Mouse (Mus musculus) hindbrain, embryonic 13.5 days (tissue): Measurements from ENCODE around the gene Samd14. TPM values are rescaled to one million over a fixed set of nuclear protein-coding genes. Genes with fewer than 3 reads are reported as not detected.

Experiments
- ATAC-seq: fragments of 200-750 bp; cut with Nextera tagmentation; 2 replicates; pipeline ENCODE4 v1.8.0; 2017; ENCODE audit warnings: moderate TSS enrichment; ENCODE audit not compliant: low FRiP score
- H3K27ac ChIP-seq: fragments of 300-500 bp; sonication (generic); 2 replicates; pipeline ENCODE4 v1.5.1; 2015; ENCODE audit warnings: inconsistent platforms, mild to moderate bottlenecking, moderate library complexity
- H3K27me3 ChIP-seq: fragments of 300-500 bp; sonication (generic); 2 replicates; pipeline ENCODE4 v1.6.1; 2015; ENCODE audit warnings: mild to moderate bottlenecking, inconsistent platforms
- H3K36me3 ChIP-seq: fragments of 300-500 bp; sonication (generic); 2 replicates; pipeline ENCODE4 v1.6.1; 2015; ENCODE audit warnings: mild to moderate bottlenecking, inconsistent platforms
- H3K4me1 ChIP-seq: fragments of 300-500 bp; sonication (generic); replicated peaks from 2 replicates; pipeline ENCODE4 v1.6.1; 2015; ENCODE audit warnings: inconsistent platforms
- H3K4me2 ChIP-seq: fragments of 300-500 bp; sonication (generic); 2 replicates; pipeline ENCODE4 v1.6.1; 2015; ENCODE audit warnings: inconsistent platforms, mild to moderate bottlenecking, moderate library complexity
- H3K4me3 ChIP-seq: fragments of 300-500 bp; sonication (generic); 2 replicates; pipeline ENCODE4 v1.5.1; 2015; ENCODE audit warnings: mild to moderate bottlenecking, inconsistent platforms
- H3K9ac ChIP-seq: fragments of 300-500 bp; sonication (generic); 2 replicates; pipeline ENCODE4 v1.6.1; 2015; ENCODE audit warnings: mild to moderate bottlenecking, inconsistent platforms
- H3K9me3 ChIP-seq: fragments of 300-500 bp; sonication (generic); 2 replicates; pipeline ENCODE4 v1.6.1; 2016; ENCODE audit warnings: inconsistent platforms
- WGBS: fragments of 180-500 bp; shearing (Covaris S2); methylation state at CpG from one replicate; pipeline ENCODE4 v1.1.7; 2015; 5-methylcytosine and 5-hydroxymethylcytosine counted together
- polyA plus RNA-seq: library from polyadenylated mRNA; unstranded; fragments of >200 nt; fragmentation: Nextera tagmentation; extraction: Ambion mirVana; gene quantifications from 2 replicates; pipeline ENCODE4 v1.2.1, GENCODE M21; 2015

Samd14 gene
- polyA plus RNA-seq, 1 experiment from 2014 or later = 132 TPM

- Histone ChIP-seq H3K9ac (peak within 1 kb of the TSS; percentile 99), H3K4me3 (peak within 1 kb of the TSS; percentile 97), H3K4me1 (peaks cover 75% of the 10 kb centered on the region), H3K9me3 (no peaks in the 10 kb centered on the region), H3K27me3 (no peaks in the 10 kb centered on the region), H3K4me2 (peak within 1 kb of the TSS; percentile 100), H3K36me3 (peaks cover under 1% of the 10 kb centered on the region; the same call in 1 of the 2 replicates), H3K27ac (peak within 1 kb of the TSS; percentile 97)
- WGBS = 0% methylated on average over 53 of the region's 69 CpGs
- peak; percentile 83 for ATAC-seq
These were observed 18.7 kb upstream of the Samd14 start, which contains the start of gene Ppp1r9b for GRCm38 (mm10) chr11:94990749-94991577. Gene Ppp1r9b (plus strand): TSS chr11:94991035.

GRCm38 (mm10) chr11:94991641-94992479, 17.8 kb upstream of the Samd14 start:
- Histone ChIP-seq H3K9me3 (no peaks in the 10 kb centered on the region), H3K4me2 (peak overlapping the region; percentile 100), H3K27me3 (no peaks in the 10 kb centered on the region), H3K27ac (peak overlapping the region; percentile 97), H3K4me3 (peak overlapping the region; percentile 97), H3K9ac (peak overlapping the region; percentile 99), H3K36me3 (peaks cover 10% of the 10 kb centered on the region), H3K4me1 (peaks cover 83% of the 10 kb centered on the region)
- no peak for ATAC-seq
- WGBS = under 1% methylated on average over 99 of the region's 99 CpGs

- Histone ChIP-seq H3K4me2 (peak overlapping the region; percentile 100), H3K4me1 (peaks cover 84% of the 10 kb centered on the region), H3K9ac (peak overlapping the region; percentile 99), H3K9me3 (no peaks in the 10 kb centered on the region), H3K27ac (peak overlapping the region; percentile 97), H3K27me3 (no peaks in the 10 kb centered on the region), H3K36me3 (peaks cover 15% of the 10 kb centered on the region), H3K4me3 (peak overlapping the region; percentile 97)
- ATAC-seq = no peak
- 0% methylated on average over 20 of the region's 20 CpGs for WGBS
These were observed 17.3 kb upstream of the Samd14 start for GRCm38 (mm10) chr11:94992480-94992753.

GRCm38 (mm10) chr11:94992754-94993606, 16.7 kb upstream of the Samd14 start:
- Histone ChIP-seq H3K27ac (peak overlapping the region; percentile 97), H3K4me3 (peak overlapping the region; percentile 97), H3K9ac (peak overlapping the region; percentile 99), H3K4me2 (peak overlapping the region; percentile 100), H3K4me1 (peaks cover 84% of the 10 kb centered on the region), H3K27me3 (no peaks in the 10 kb centered on the region), H3K36me3 (peaks cover 21% of the 10 kb centered on the region), H3K9me3 (no peaks in the 10 kb centered on the region)
- ATAC-seq = no peak
- WGBS = 1% methylated on average over 21 of the region's 22 CpGs

- H3K4me2 ChIP-seq = peak overlapping the region; percentile 100
- peak overlapping the region; percentile 99 for H3K9ac ChIP-seq
- peak overlapping the region; percentile 97 for H3K4me3 ChIP-seq
- peaks cover 82% of the 10 kb centered on the region for H3K4me1 ChIP-seq
- H3K36me3 ChIP-seq = peaks cover 34% of the 10 kb centered on the region
- H3K9me3 ChIP-seq = no peaks in the 10 kb centered on the region
- no peaks in the 10 kb centered on the region for H3K27me3 ChIP-seq
- WGBS = 42% methylated on average over 10 of the region's 10 CpGs
- ATAC-seq = no peak
- H3K27ac ChIP-seq = no peak overlapping the region
These were observed 15.4 kb upstream of the Samd14 start for GRCm38 (mm10) chr11:94994208-94994814.

GRCm38 (mm10) chr11:94994947-94995772, 14.5 kb upstream of the Samd14 start:
- H3K4me1 ChIP-seq = peaks cover 85% of the 10 kb centered on the region
- no peak for ATAC-seq
- H3K4me3 ChIP-seq = peak overlapping the region; percentile 97
- peak overlapping the region; percentile 12; the same call in 1 of the 2 replicates for H3K27ac ChIP-seq
- H3K4me2 ChIP-seq = peak overlapping the region; percentile 100
- no peaks in the 10 kb centered on the region for H3K9me3 ChIP-seq
- no peaks in the 10 kb centered on the region for H3K27me3 ChIP-seq
- H3K9ac ChIP-seq = peak overlapping the region; percentile 99
- WGBS = 82% methylated on average over 11 of the region's 11 CpGs
- peaks cover 43% of the 10 kb centered on the region for H3K36me3 ChIP-seq

GRCm38 (mm10) chr11:94996101-94996500, 13.6 kb upstream of the Samd14 start:
- H3K9ac ChIP-seq = peak overlapping the region; percentile 99

GRCm38 (mm10) chr11:94996984-94997383, 12.7 kb upstream of the Samd14 start:
- WGBS = 94% methylated on average over 6 of the region's 6 CpGs
- H3K27me3 ChIP-seq = no peaks in the 10 kb centered on the region
- no peak overlapping the region for H3K4me2 ChIP-seq
- peaks cover 93% of the 10 kb centered on the region for H3K4me1 ChIP-seq
- H3K27ac ChIP-seq = no peak overlapping the region
- H3K4me3 ChIP-seq = no peak overlapping the region
- no peak overlapping the region for H3K9ac ChIP-seq
- no peak for ATAC-seq
- no peaks in the 10 kb centered on the region for H3K9me3 ChIP-seq
- H3K36me3 ChIP-seq = peaks cover 59% of the 10 kb centered on the region

More at GRCm38 (mm10) chr11:94996101-94996500, 13.6 kb upstream of the Samd14 start:
- Histone ChIP-seq H3K4me2 (peak overlapping the region; percentile 100), H3K27ac (no peak overlapping the region), H3K27me3 (no peaks in the 10 kb centered on the region), H3K36me3 (peaks cover 51% of the 10 kb centered on the region), H3K4me3 (peak overlapping the region; percentile 97), H3K4me1 (peaks cover 89% of the 10 kb centered on the region), H3K9me3 (no peaks in the 10 kb centered on the region)
- WGBS = 88% methylated on average over 8 of the region's 8 CpGs
- ATAC-seq = no peak

GRCm38 (mm10) chr11:94997596-94997995, 12.1 kb upstream of the Samd14 start:
- Histone ChIP-seq H3K27ac (peak overlapping the region; percentile 62), H3K9me3 (no peaks in the 10 kb centered on the region), H3K27me3 (no peaks in the 10 kb centered on the region), H3K9ac (no peak overlapping the region), H3K4me3 (no peak overlapping the region), H3K4me1 (peaks cover 87% of the 10 kb centered on the region), H3K36me3 (peaks cover 65% of the 10 kb centered on the region), H3K4me2 (no peak overlapping the region)
- no peak for ATAC-seq
- WGBS = 58% methylated on average over 5 of the region's 5 CpGs

GRCm38 (mm10) chr11:94998041-94998531, 11.6 kb upstream of the Samd14 start:
- Histone ChIP-seq H3K27me3 (no peaks in the 10 kb centered on the region), H3K27ac (peak overlapping the region; percentile 62), H3K4me3 (no peak overlapping the region), H3K9ac (no peak overlapping the region), H3K9me3 (no peaks in the 10 kb centered on the region), H3K4me1 (peaks cover 82% of the 10 kb centered on the region), H3K36me3 (peaks cover 70% of the 10 kb centered on the region), H3K4me2 (peak overlapping the region; percentile 26; the same call in 1 of the 2 replicates)
- 72% methylated on average over 16 of the region's 16 CpGs for WGBS
- ATAC-seq = no peak
